Mouse (Mus musculus) liver, adult 2 months (tissue): ENCODE results near the gene St7. TPM values are rescaled to one million over a fixed set of nuclear protein-coding genes. Genes with fewer than 3 reads are reported as not detected.

Experiments
- DNase-seq: peaks from one replicate; pipeline ENCODE4 v3.0.0-alpha.2; 2011; ENCODE audit warnings: low read depth, low spot score; ENCODE audit errors: extremely low read depth
- H3K27ac ChIP-seq: fragments of 200-500 bp; replicated peaks from 2 replicates; pipeline ENCODE4 v1.5.1; 2012; ENCODE audit warnings: low read depth, mild to moderate bottlenecking, control low read depth, inconsistent platforms, low read length; ENCODE audit not compliant: insufficient read depth
- H3K27me3 ChIP-seq: fragments of 200-500 bp; 2 replicates; pipeline ENCODE4 v1.6.1; 2012; ENCODE audit warnings: mild to moderate bottlenecking, moderate library complexity, low read length, inconsistent platforms; ENCODE audit not compliant: control insufficient read depth, insufficient read depth
- H3K36me3 ChIP-seq: fragments of 200-500 bp; 2 replicates; pipeline ENCODE4 v1.6.1; 2012; ENCODE audit warnings: low read length, inconsistent platforms; ENCODE audit not compliant: control insufficient read depth, insufficient read depth
- H3K4me1 ChIP-seq: fragments of 200-500 bp; 2 replicates; pipeline ENCODE4 v1.6.1; 2011; ENCODE audit warnings: low read length; ENCODE audit not compliant: control insufficient read depth, insufficient read depth
- H3K4me3 ChIP-seq: fragments of 200-500 bp; 2 replicates; pipeline ENCODE4 v1.5.1; 2011; ENCODE audit warnings: low read depth, mild to moderate bottlenecking, control low read depth, low read length, moderate library complexity; ENCODE audit not compliant: insufficient read depth
- H3K79me2 ChIP-seq: fragments of 200-500 bp; 2 replicates; pipeline ENCODE4 v1.6.1; 2012; ENCODE audit warnings: inconsistent platforms, mild to moderate bottlenecking, low read length, moderate library complexity; ENCODE audit not compliant: control insufficient read depth, insufficient read depth
- H3K9ac ChIP-seq: fragments of 200-500 bp; 2 replicates; pipeline ENCODE4 v1.6.1; 2012; ENCODE audit warnings: low read depth, mild to moderate bottlenecking, control low read depth, inconsistent platforms, low read length
- CTCF ChIP-seq: fragments of 200-500 bp; IDR thresholded peaks from 2 replicates; pipeline ENCODE4 v1.5.1; 2011; ENCODE audit warnings: low read depth, low read length, control low read depth
- POLR2A ChIP-seq: fragments of 200-500 bp; IDR thresholded peaks from 2 replicates; pipeline ENCODE4 v1.6.1; 2011; ENCODE audit warnings: low read length, control low read depth; ENCODE audit not compliant: insufficient read depth; ENCODE audit errors: extremely low read depth
- WGBS: fragments of 180-500 bp; shearing (Covaris S2); methylation state at CpG from one replicate; pipeline ENCODE4 v1.1.7; 2018; 5-methylcytosine and 5-hydroxymethylcytosine counted together
- polyA plus RNA-seq: library from polyadenylated mRNA; depleted of rRNA; stranded (reverse); fragments of >200 nt; gene quantifications from 2 replicates; pipeline ENCODE4 v1.2.3, GENCODE M21; 2012
- total RNA-seq: library from RNA; depleted of rRNA; stranded (reverse); fragments of >200 nt; gene quantifications from 2 replicates; pipeline ENCODE4 v1.2.3, GENCODE M21; 2014

The St7 gene
- total and polyA plus RNA-seq, 2 experiments, result 5.7 to 8.8 TPM

GRCm38 (mm10) chr6:17914300-17914699 is 221.6 kb downstream of the St7 start:
- Histone ChIP-seq H3K36me3 (peaks cover 3% of the 10 kb centered on the region), H3K27ac (no peak overlapping the region), H3K27me3 (no peaks in the 10 kb centered on the region), H3K4me1 (no peaks in the 10 kb centered on the region), H3K4me3 (no peak overlapping the region), H3K9ac (no peak overlapping the region), H3K79me2 (no peaks in the 10 kb centered on the region; the same call in 1 of the 2 replicates)
- 87% methylated on average over 3 of the region's 3 CpGs for WGBS
- TF ChIP-seq POLR2A, result no peak
- no peak for TF ChIP-seq CTCF
- DNase-seq, result no peak

- H3K27ac ChIP-seq, result no peak overlapping the region
- no peak for TF ChIP-seq CTCF
- no peak for TF ChIP-seq POLR2A
- no peaks in the 10 kb centered on the region; the same call in 1 of the 2 replicates for H3K79me2 ChIP-seq
- H3K36me3 ChIP-seq, result peaks cover 2% of the 10 kb centered on the region
- 91% methylated on average over 4 of the region's 4 CpGs for WGBS
- H3K27me3 ChIP-seq, result no peaks in the 10 kb centered on the region
- no peak overlapping the region for H3K4me3 ChIP-seq
- no peak overlapping the region for H3K9ac ChIP-seq
- H3K4me1 ChIP-seq, result no peaks in the 10 kb centered on the region
- DNase-seq, result no peak
Measured at GRCm38 (mm10) chr6:17917233-17917632, 224.5 kb downstream of the St7 start.

GRCm38 (mm10) chr6:17922180-17922579 is 229.4 kb downstream of the St7 start:
- Histone ChIP-seq H3K27me3 (no peaks in the 10 kb centered on the region), H3K4me3 (no peak overlapping the region), H3K9ac (no peak overlapping the region), H3K4me1 (no peaks in the 10 kb centered on the region), H3K79me2 (no peaks in the 10 kb centered on the region), H3K36me3 (no peaks in the 10 kb centered on the region; the same call in 1 of the 2 replicates), H3K27ac (no peak overlapping the region)
- no peak for DNase-seq
- 100% methylated on average over 1 of the region's 1 CpGs for WGBS
- no peak for TF ChIP-seq POLR2A
- TF ChIP-seq CTCF, result no peak

GRCm38 (mm10) chr6:17922967-17923366 is 230.2 kb downstream of the St7 start:
- 82% methylated on average over 3 of the region's 3 CpGs for WGBS
- H3K79me2 ChIP-seq, result no peaks in the 10 kb centered on the region
- no peak overlapping the region for H3K4me3 ChIP-seq
- no peak for DNase-seq
- no peaks in the 10 kb centered on the region for H3K4me1 ChIP-seq
- no peaks in the 10 kb centered on the region for H3K27me3 ChIP-seq
- H3K36me3 ChIP-seq, result no peaks in the 10 kb centered on the region; the same call in 1 of the 2 replicates
- no peak overlapping the region for H3K9ac ChIP-seq
- TF ChIP-seq POLR2A, result no peak
- no peak for TF ChIP-seq CTCF
- no peak overlapping the region for H3K27ac ChIP-seq

- Histone ChIP-seq H3K9ac (no peak overlapping the region), H3K36me3 (no peaks in the 10 kb centered on the region; the same call in 1 of the 2 replicates), H3K79me2 (no peaks in the 10 kb centered on the region), H3K4me3 (no peak overlapping the region), H3K4me1 (no peaks in the 10 kb centered on the region), H3K27me3 (no peaks in the 10 kb centered on the region), H3K27ac (no peak overlapping the region)
- 52% methylated on average over 3 of the region's 3 CpGs for WGBS
- no peak for DNase-seq
- no peak for TF ChIP-seq POLR2A
Measured at GRCm38 (mm10) chr6:17923370-17923769, 230.6 kb downstream of the St7 start.

GRCm38 (mm10) chr6:17923894-17924505 is 231.3 kb downstream of the St7 start:
- H3K27ac ChIP-seq, result no peak overlapping the region
- TF ChIP-seq CTCF (no peak), POLR2A (no peak)
- H3K36me3 ChIP-seq, result no peaks in the 10 kb centered on the region; the same call in 1 of the 2 replicates
- DNase-seq, result no peak
- H3K9ac ChIP-seq, result no peak overlapping the region
- 89% methylated on average over 10 of the region's 10 CpGs for WGBS
- H3K4me1 ChIP-seq, result no peaks in the 10 kb centered on the region
- no peaks in the 10 kb centered on the region for H3K79me2 ChIP-seq
- H3K4me3 ChIP-seq, result no peak overlapping the region
- no peaks in the 10 kb centered on the region for H3K27me3 ChIP-seq
